Mouse (Mus musculus) small intestine, adult 2 months (tissue): ENCODE results near the gene Polr2b. TPM values are rescaled to one million over a fixed set of nuclear protein-coding genes. Genes with fewer than 3 reads are reported as not detected.

Source experiments
- H3K27ac ChIP-seq: fragments of 200-500 bp; 2 replicates; pipeline ENCODE4 v1.5.1; 2012; ENCODE audit warnings: low read depth, low read length, control low read depth, inconsistent platforms; ENCODE audit not compliant: insufficient read depth
- H3K27me3 ChIP-seq: fragments of 200-500 bp; 2 replicates; pipeline ENCODE4 v1.6.1; 2012; ENCODE audit warnings: mild to moderate bottlenecking, moderate library complexity, low read length, inconsistent platforms; ENCODE audit not compliant: control insufficient read depth, insufficient read depth
- H3K36me3 ChIP-seq: fragments of 200-500 bp; 2 replicates; pipeline ENCODE4 v1.6.1; 2012; ENCODE audit warnings: mild to moderate bottlenecking, low read length, control low read depth, inconsistent platforms; ENCODE audit not compliant: control insufficient read depth, insufficient read depth
- H3K4me1 ChIP-seq: fragments of 200-500 bp; 2 replicates; pipeline ENCODE4 v1.6.1; 2012; ENCODE audit warnings: low read length, inconsistent platforms, mixed read lengths; ENCODE audit not compliant: control insufficient read depth, insufficient read depth, insufficient read length
- H3K4me3 ChIP-seq: fragments of 200-500 bp; 2 replicates; pipeline ENCODE4 v1.5.1; 2012; ENCODE audit warnings: low read depth, mild to moderate bottlenecking, control low read depth, inconsistent platforms, low read length, moderate library complexity
- CTCF ChIP-seq: fragments of 200-500 bp; IDR thresholded peaks from 2 replicates; pipeline ENCODE4 v1.5.1; 2012; ENCODE audit warnings: low read depth, mild to moderate bottlenecking, control low read depth, inconsistent platforms, low read length, moderate library complexity, mixed read lengths; ENCODE audit not compliant: insufficient replicate concordance, insufficient read length; ENCODE audit errors: extremely low read depth
- POLR2A ChIP-seq: fragments of 200-500 bp; IDR thresholded peaks from 2 replicates; pipeline ENCODE4 v1.6.1; 2012; ENCODE audit warnings: low read depth, mild to moderate bottlenecking, control low read depth, inconsistent platforms, low read length, moderate library complexity
- WGBS: fragments of 180-500 bp; shearing (Covaris S2); methylation state at CpG from one replicate; pipeline ENCODE4 v1.1.7; 2018; 5-methylcytosine and 5-hydroxymethylcytosine counted together
- polyA plus RNA-seq: library from polyadenylated mRNA; depleted of rRNA; stranded (reverse); fragments of >200 nt; gene quantifications from 2 replicates; pipeline ENCODE4 v1.2.3, GENCODE M21; 2012

Polr2b gene
- polyA plus RNA-seq, 1 experiment = 7.6 TPM

DNA sequence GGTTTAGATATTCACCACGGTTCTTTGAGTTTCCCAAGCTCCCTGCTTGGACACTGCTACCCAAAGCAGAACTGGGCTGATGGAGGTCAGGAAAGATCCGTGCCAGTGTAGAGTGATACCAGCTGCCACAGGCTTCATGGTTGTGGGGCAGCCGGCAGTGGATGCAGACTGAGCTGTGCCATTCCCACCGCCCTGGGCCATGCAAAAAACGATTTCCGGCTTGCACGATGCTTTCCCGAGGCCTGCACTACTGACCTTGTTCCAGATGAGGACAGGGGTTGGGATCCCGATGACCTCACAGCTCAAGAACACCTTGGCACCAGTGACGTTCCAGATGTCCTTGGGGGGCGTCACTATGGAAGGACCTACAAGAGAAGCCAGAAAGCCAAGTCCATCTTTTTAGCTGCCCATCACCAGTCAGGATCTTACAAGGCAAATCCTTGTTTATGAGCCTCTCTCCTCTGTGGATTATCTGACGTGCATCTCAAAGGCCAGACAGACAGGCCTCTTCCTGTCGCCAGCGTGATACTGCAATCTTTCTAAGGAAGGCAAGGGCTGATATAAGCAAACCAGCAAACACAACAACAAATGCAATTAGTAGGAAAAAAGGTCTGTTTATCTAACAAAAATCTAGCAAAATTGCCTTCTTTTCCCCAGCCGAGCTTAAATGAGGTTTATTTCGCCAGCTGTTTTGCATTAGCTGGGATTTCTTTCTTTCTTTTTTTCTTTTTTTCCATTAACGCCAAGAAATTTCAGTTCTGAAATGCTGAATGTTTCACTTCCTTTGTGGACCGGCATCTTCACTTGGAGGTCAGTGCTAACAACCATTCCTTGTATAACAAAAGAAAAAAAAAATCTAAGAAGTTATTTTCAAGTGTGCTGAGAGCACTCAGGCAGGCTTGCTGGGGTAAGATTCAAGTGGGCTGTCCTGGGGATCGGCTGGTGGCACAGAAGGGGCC is 45.6 kb downstream of the Polr2b start:
- peaks cover 9% of the 10 kb centered on the region for H3K4me1 ChIP-seq
- no peak for TF ChIP-seq POLR2A
- no peak for TF ChIP-seq CTCF
- H3K27me3 ChIP-seq = no peaks in the 10 kb centered on the region
- 74% methylated on average over 19 of the region's 19 CpGs for WGBS
- H3K36me3 ChIP-seq = no peaks in the 10 kb centered on the region
- no peak overlapping the region for H3K4me3 ChIP-seq
- H3K27ac ChIP-seq = peak overlapping the region; percentile 17

DNA sequence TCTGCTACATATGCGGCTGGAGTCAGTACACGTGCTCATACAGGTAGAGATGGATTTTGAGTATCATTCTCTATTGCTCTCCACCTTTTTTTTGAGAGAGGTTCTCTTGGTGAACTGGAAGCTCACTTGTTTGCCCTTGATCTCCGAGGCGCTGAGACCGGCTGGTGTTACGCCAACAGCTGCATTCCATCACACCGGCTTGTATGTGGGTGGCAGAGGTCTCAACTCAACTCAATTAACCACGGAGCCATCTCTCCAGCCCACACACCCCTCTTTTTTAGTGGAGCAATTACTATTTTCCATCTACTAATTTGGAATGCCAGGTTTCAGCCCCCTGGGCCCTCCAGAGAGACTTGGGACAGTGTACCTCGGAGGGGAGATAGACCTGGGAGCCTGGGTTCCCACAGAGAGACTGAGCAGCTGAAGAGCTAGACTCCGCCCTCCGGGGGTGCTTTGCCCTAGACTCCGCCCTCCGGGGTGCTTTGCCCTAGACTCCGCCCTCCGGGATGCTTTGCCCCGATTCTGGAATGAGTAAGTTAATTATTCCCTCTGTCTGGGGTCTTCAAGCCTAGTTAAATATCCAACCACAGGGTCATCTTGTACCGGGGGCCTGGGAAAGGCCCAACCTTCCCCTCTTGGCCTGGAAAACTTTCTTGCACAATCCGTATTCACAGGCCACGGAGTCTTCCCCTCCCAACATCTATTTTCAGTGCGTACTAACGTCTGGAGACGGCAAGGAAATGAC is 47.6 kb downstream of the Polr2b start:
- TF ChIP-seq POLR2A (0 out of 2 replicates have a peak, but pooled peaks have one; percentile 19), CTCF (no peak)
- H3K4me1 ChIP-seq = peaks cover 9% of the 10 kb centered on the region
- no peaks in the 10 kb centered on the region for H3K27me3 ChIP-seq
- peak overlapping the region; percentile 58 for H3K4me3 ChIP-seq
- peak overlapping the region; percentile 76 for H3K27ac ChIP-seq
- 11% methylated on average over 22 of the region's 22 CpGs for WGBS
- H3K36me3 ChIP-seq = no peaks in the 10 kb centered on the region

DNA sequence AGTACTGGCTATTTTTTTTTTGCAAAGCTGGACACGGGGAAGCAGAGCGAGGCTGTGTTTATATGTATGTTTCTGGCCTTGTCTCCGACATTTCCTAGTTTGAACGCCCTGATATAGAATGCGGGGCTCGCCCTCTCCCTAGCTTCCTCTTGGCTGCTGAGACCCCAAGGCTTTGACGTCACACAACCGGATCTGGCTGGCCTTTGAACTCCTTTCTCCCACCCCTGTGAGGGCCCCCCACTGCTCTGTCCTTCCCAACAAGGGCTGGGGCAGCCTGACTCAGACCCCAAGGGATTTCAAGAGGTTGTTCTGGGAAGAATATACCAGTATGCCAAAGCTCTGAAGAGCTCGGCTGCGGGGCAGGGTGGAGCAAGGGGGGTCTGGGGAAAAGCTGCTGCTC is 48.4 kb downstream of the Polr2b start:
- no peaks in the 10 kb centered on the region for H3K36me3 ChIP-seq
- peak overlapping the region; percentile 6 for H3K4me3 ChIP-seq
- peak overlapping the region; percentile 76 for H3K27ac ChIP-seq
- no peak for TF ChIP-seq CTCF
- 5% methylated on average over 10 of the region's 10 CpGs for WGBS
- no peaks in the 10 kb centered on the region for H3K27me3 ChIP-seq
- H3K4me1 ChIP-seq = peaks cover 9% of the 10 kb centered on the region

DNA sequence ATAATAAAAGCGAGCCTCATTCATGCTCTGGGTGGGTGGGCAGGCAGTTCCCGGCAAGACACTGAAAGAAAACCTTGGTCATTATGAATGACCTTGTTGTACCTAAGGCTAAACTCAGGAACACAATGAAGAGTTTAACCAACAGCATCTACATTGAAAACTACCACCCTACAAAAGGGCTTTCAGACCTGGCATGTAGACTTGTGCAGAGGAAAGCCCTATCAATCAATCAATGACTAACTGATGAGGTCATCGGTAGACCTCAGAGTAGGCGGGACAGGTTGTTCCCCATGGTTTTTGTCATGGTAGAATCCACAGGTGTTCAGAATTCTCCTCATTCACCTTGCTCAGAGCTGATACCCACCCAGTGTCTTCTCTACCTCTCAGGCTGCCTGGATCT is 50.0 kb downstream of the Polr2b start:
- H3K27ac ChIP-seq = no peak overlapping the region
- H3K4me1 ChIP-seq = peaks cover 4% of the 10 kb centered on the region
- 87% methylated on average over 4 of the region's 4 CpGs for WGBS
- H3K4me3 ChIP-seq = no peak overlapping the region
- no peaks in the 10 kb centered on the region for H3K36me3 ChIP-seq
- no peaks in the 10 kb centered on the region for H3K27me3 ChIP-seq
- TF ChIP-seq POLR2A (no peak), CTCF (no peak)

DNA sequence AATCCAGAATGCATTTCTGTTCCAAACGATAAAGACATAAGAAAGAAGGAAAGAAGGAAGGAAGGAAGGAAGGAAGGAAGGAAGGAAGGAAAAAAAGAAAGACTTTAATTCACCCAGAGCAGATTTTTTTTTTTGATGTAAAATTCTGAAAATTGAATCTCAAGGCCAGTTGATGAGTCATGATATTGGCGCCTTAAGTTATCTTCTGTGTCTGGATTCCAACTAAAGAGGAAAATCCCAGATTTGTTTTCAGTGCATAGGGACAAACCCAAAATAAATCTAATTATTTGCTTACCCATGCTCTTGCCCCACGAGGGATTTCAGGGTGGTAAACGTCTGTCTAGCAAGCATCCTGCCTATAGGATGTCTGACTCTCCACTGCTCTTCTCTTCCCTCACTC is 51.1 kb downstream of the Polr2b start:
- H3K4me1 ChIP-seq = peaks cover 4% of the 10 kb centered on the region
- no peaks in the 10 kb centered on the region for H3K27me3 ChIP-seq
- H3K36me3 ChIP-seq = no peaks in the 10 kb centered on the region
- TF ChIP-seq POLR2A (no peak), CTCF (no peak)
- 56% methylated on average over 4 of the region's 4 CpGs for WGBS
- no peak overlapping the region for H3K4me3 ChIP-seq
- H3K27ac ChIP-seq = peak overlapping the region; percentile 9; the same call in 1 of the 2 replicates

DNA sequence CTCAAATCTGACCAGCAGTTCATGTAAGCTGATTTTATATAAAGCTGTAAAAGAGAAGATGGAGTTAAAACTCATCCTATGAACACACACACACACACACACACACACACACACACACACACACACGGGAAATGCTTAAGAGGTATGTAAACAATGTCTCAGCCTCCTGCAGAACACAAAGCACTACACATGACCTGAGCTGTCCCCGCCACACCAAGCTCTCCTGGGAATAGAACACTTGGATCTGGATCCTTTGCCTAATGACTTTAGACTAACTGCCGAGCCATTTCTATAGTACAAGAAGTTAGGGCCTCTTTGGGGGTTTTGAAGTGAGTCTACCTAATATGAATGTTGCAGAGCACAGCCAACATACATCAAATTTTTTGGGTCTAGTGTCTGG is 52.2 kb downstream of the Polr2b start:
- WGBS = 46% methylated on average over 3 of the region's 3 CpGs
- Histone ChIP-seq H3K4me3 (no peak overlapping the region), H3K27ac (no peak overlapping the region), H3K4me1 (peaks cover 5% of the 10 kb centered on the region), H3K36me3 (no peaks in the 10 kb centered on the region), H3K27me3 (no peaks in the 10 kb centered on the region)
- TF ChIP-seq POLR2A = no peak
- no peak for TF ChIP-seq CTCF

DNA sequence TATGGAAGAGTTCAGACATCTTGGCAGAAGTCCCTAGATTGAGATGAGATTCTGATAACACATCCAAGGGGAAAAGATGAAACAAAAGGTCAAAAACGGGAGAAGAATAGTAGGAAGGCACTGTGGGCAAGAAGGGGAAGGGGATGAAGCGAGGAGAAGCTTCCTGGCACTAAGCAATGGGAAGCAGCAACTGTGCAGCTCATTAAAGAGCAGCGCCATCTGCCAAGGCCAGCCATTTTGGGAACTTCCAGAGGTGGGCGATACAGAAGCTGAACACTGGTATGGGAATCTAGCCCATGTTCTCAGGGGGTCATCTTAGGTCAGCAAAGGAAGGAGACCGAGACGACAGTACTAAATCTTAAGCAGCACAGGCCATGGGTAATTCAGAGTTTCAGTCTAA is 53.7 kb downstream of the Polr2b start:
- Histone ChIP-seq H3K4me3 (no peak overlapping the region), H3K27me3 (no peaks in the 10 kb centered on the region), H3K4me1 (peaks cover 3% of the 10 kb centered on the region; the same call in 1 of the 2 replicates), H3K27ac (no peak overlapping the region), H3K36me3 (no peaks in the 10 kb centered on the region)
- TF ChIP-seq CTCF = no peak
- TF ChIP-seq POLR2A = no peak
- WGBS = 81% methylated on average over 6 of the region's 6 CpGs
